Mouse (Mus musculus): ENCODE results near the gene Wdr90. TPM values are rescaled to one million over a fixed set of nuclear protein-coding genes. Genes with fewer than 3 reads are reported as not detected.

The Wdr90 gene
- total RNA-seq, 1 experiment: 24.7 TPM

- H3K4me1 ChIP-seq (ENCODE audit: control insufficient read depth in 2 of 2, insufficient read depth in 2 of 2, low read length in 2 of 2, poor library complexity in 1 of 2): peaks cover 2 to 31% of the 10 kb centered on the region in 2 experiments; a peak in 1 of 4 replicates
- H3K9me3 ChIP-seq (ENCODE audit: control insufficient read depth, insufficient read depth, low read depth, low read length): no peaks in the 10 kb centered on the region
- TF ChIP-seq HCFC1 (IDR thresholded peaks at IDR 0.05; ENCODE audit: borderline replicate concordance, insufficient read depth, low read length) (no peak), MAFK (IDR thresholded peaks at IDR 0.05; ENCODE audit: insufficient read depth, low read depth, low read length) (no peak), ZNF384 (IDR thresholded peaks at IDR 0.05; ENCODE audit: low read depth, low read length) (no peak), CHD2 (IDR thresholded peaks at IDR 0.05; ENCODE audit: low read depth, low read length) (no peak), ZC3H11A (IDR thresholded peaks at IDR 0.05; ENCODE audit: borderline replicate concordance, low read depth, low read length) (no peak)
- no peak for DNase-seq (ENCODE audit: low read depth, low spot score)
- peaks cover 55% of the 10 kb centered on the region for H3K36me3 ChIP-seq (ENCODE audit: control insufficient read depth, insufficient read depth, low read length, poor library complexity, severe bottlenecking)
- no peak overlapping the region for H3K9ac ChIP-seq (ENCODE audit: insufficient read depth, low read depth, low read length, poor library complexity, severe bottlenecking)
- in situ Hi-C loops (cut with MboI; ENCODE audit: low sequenced_read_pairs in 2 of 2, unreplicated experiment in 2 of 2): no loop called here
- H3K27ac ChIP-seq (ENCODE audit: insufficient read depth, low read depth, low read length, poor library complexity, severe bottlenecking): no peak overlapping the region
- H3K4me3 ChIP-seq (ENCODE audit: insufficient read depth in 1 of 2, low read depth in 1 of 2, low read length in 2 of 2, poor library complexity in 1 of 2, severe bottlenecking in 1 of 2): no peak overlapping the region
Measured at GRCm38 (mm10) chr17:25830806-25831431, 30.4 kb downstream of the Wdr90 start.

- no peaks in the 10 kb centered on the region for H3K9me3 ChIP-seq (ENCODE audit: control insufficient read depth, insufficient read depth, low read depth, low read length)
- H3K36me3 ChIP-seq (ENCODE audit: control insufficient read depth, insufficient read depth, low read length, poor library complexity, severe bottlenecking): peaks cover 54% of the 10 kb centered on the region
- no peak for DNase-seq (ENCODE audit: low read depth, low spot score)
- no peak overlapping the region for H3K9ac ChIP-seq (ENCODE audit: insufficient read depth, low read depth, low read length, poor library complexity, severe bottlenecking)
- TF ChIP-seq ZC3H11A (IDR thresholded peaks at IDR 0.05; ENCODE audit: borderline replicate concordance, low read depth, low read length) (no peak), MAFK (IDR thresholded peaks at IDR 0.05; ENCODE audit: insufficient read depth, low read depth, low read length) (no peak), CHD2 (IDR thresholded peaks at IDR 0.05; ENCODE audit: low read depth, low read length) (no peak), ZNF384 (IDR thresholded peaks at IDR 0.05; ENCODE audit: low read depth, low read length) (no peak), HCFC1 (IDR thresholded peaks at IDR 0.05; ENCODE audit: borderline replicate concordance, insufficient read depth, low read length) (no peak)
- H3K27ac ChIP-seq (ENCODE audit: insufficient read depth, low read depth, low read length, poor library complexity, severe bottlenecking): no peak overlapping the region
- no peak overlapping the region for H3K4me3 ChIP-seq (ENCODE audit: insufficient read depth in 1 of 2, low read depth in 1 of 2, low read length in 2 of 2, poor library complexity in 1 of 2, severe bottlenecking in 1 of 2)
- in situ Hi-C loops (cut with MboI; ENCODE audit: low sequenced_read_pairs in 2 of 2, unreplicated experiment in 2 of 2): no loop called here
- peaks cover 2 to 30% of the 10 kb centered on the region in 2 experiments; a peak in 1 of 4 replicates for H3K4me1 ChIP-seq (ENCODE audit: control insufficient read depth in 2 of 2, insufficient read depth in 2 of 2, low read length in 2 of 2, poor library complexity in 1 of 2)
Measured at GRCm38 (mm10) chr17:25830200-25830753, 31.0 kb downstream of the Wdr90 start.

GRCm38 (mm10) chr17:25829558-25830017, 31.7 kb downstream of the Wdr90 start:
- DNase-seq (ENCODE audit: low read depth, low spot score): no peak
- TF ChIP-seq HCFC1 (IDR thresholded peaks at IDR 0.05; ENCODE audit: borderline replicate concordance, insufficient read depth, low read length) (no peak), CHD2 (IDR thresholded peaks at IDR 0.05; ENCODE audit: low read depth, low read length) (no peak), ZC3H11A (IDR thresholded peaks at IDR 0.05; ENCODE audit: borderline replicate concordance, low read depth, low read length) (no peak), MAFK (IDR thresholded peaks at IDR 0.05; ENCODE audit: insufficient read depth, low read depth, low read length) (no peak), ZNF384 (IDR thresholded peaks at IDR 0.05; ENCODE audit: low read depth, low read length) (no peak)
- in situ Hi-C loops (cut with MboI; ENCODE audit: low sequenced_read_pairs in 2 of 2, unreplicated experiment in 2 of 2): no loop called here
- peaks cover 2 to 23% of the 10 kb centered on the region in 2 experiments; a peak in 2 of 4 replicates for H3K4me1 ChIP-seq (ENCODE audit: control insufficient read depth in 2 of 2, insufficient read depth in 2 of 2, low read length in 2 of 2, poor library complexity in 1 of 2)
- peak overlapping the region; percentile 70 to 73 for H3K4me3 ChIP-seq (ENCODE audit: insufficient read depth in 1 of 2, low read depth in 1 of 2, low read length in 2 of 2, poor library complexity in 1 of 2, severe bottlenecking in 1 of 2)
- no peaks in the 10 kb centered on the region for H3K9me3 ChIP-seq (ENCODE audit: control insufficient read depth, insufficient read depth, low read depth, low read length)
- H3K9ac ChIP-seq (ENCODE audit: insufficient read depth, low read depth, low read length, poor library complexity, severe bottlenecking): peak overlapping the region; percentile 86
- peak overlapping the region; percentile 3; the same call in 1 of the 2 replicates for H3K27ac ChIP-seq (ENCODE audit: insufficient read depth, low read depth, low read length, poor library complexity, severe bottlenecking)
- H3K36me3 ChIP-seq (ENCODE audit: control insufficient read depth, insufficient read depth, low read length, poor library complexity, severe bottlenecking): peaks cover 47% of the 10 kb centered on the region

GRCm38 (mm10) chr17:25828712-25829557, 32.4 kb downstream of the Wdr90 start, which contains the start of gene Jmjd8:
TSS of gene Jmjd8 (plus strand) at chr17:25828867.
- no peaks in the 10 kb centered on the region for H3K9me3 ChIP-seq (ENCODE audit: control insufficient read depth, insufficient read depth, low read depth, low read length)
- H3K27ac ChIP-seq (ENCODE audit: insufficient read depth, low read depth, low read length, poor library complexity, severe bottlenecking): peak within 1 kb of the TSS; percentile 23; the same call in 1 of the 2 replicates
- DNase-seq (ENCODE audit: low read depth, low spot score): no peak
- H3K36me3 ChIP-seq (ENCODE audit: control insufficient read depth, insufficient read depth, low read length, poor library complexity, severe bottlenecking): peaks cover 47% of the 10 kb centered on the region
- TF ChIP-seq ZNF384 (IDR thresholded peaks at IDR 0.05; ENCODE audit: low read depth, low read length): no peak
- no peak for TF ChIP-seq CHD2 (IDR thresholded peaks at IDR 0.05; ENCODE audit: low read depth, low read length)
- no peak for TF ChIP-seq HCFC1 (IDR thresholded peaks at IDR 0.05; ENCODE audit: borderline replicate concordance, insufficient read depth, low read length)
- TF ChIP-seq MAFK (IDR thresholded peaks at IDR 0.05; ENCODE audit: insufficient read depth, low read depth, low read length): no peak
- TF ChIP-seq ZC3H11A (IDR thresholded peaks at IDR 0.05; ENCODE audit: borderline replicate concordance, low read depth, low read length): no peak
- H3K9ac ChIP-seq (ENCODE audit: insufficient read depth, low read depth, low read length, poor library complexity, severe bottlenecking): peak within 1 kb of the TSS; percentile 86
- peaks cover 2 to 28% of the 10 kb centered on the region in 2 experiments; a peak in 2 of 4 replicates for H3K4me1 ChIP-seq (ENCODE audit: control insufficient read depth in 2 of 2, insufficient read depth in 2 of 2, low read length in 2 of 2, poor library complexity in 1 of 2)
- H3K4me3 ChIP-seq (ENCODE audit: insufficient read depth in 1 of 2, low read depth in 1 of 2, low read length in 2 of 2, poor library complexity in 1 of 2, severe bottlenecking in 1 of 2): peak within 1 kb of the TSS; percentile 70 to 73
- in situ Hi-C loops (cut with MboI; ENCODE audit: low sequenced_read_pairs in 2 of 2, unreplicated experiment in 2 of 2): no loop called here
